Mouse (Mus musculus) cerebellum, adult 2 months (tissue): Measurements from ENCODE around the gene Ginm1. TPM values are rescaled to one million over a fixed set of nuclear protein-coding genes. Genes with fewer than 3 reads are reported as not detected.

Experiments
- DNase-seq, 2 experiments: peaks; one replicate each; pipeline ENCODE4 v3.0.0; 2021
- H3K27ac ChIP-seq: fragments of 200-500 bp; 2 replicates; pipeline ENCODE4 v1.5.1; 2012; ENCODE audit warnings: low read length, control low read depth, inconsistent platforms; ENCODE audit not compliant: insufficient read depth
- H3K27me3 ChIP-seq: fragments of 200-500 bp; 2 replicates; pipeline ENCODE4 v1.6.1; 2012; ENCODE audit warnings: inconsistent platforms, mild to moderate bottlenecking, low read length, moderate library complexity; ENCODE audit not compliant: control insufficient read depth, insufficient read depth
- H3K4me1 ChIP-seq: fragments of 200-500 bp; 2 replicates; pipeline ENCODE4 v1.6.1; 2011; ENCODE audit warnings: low read length; ENCODE audit not compliant: control insufficient read depth, insufficient read depth
- H3K4me3 ChIP-seq: fragments of 200-500 bp; replicated peaks from 2 replicates; pipeline ENCODE3; 2011; ENCODE audit warnings: mild to moderate bottlenecking, low read depth, low read length, control low read depth; ENCODE audit not compliant: insufficient read depth
- CTCF ChIP-seq: fragments of 200-500 bp; IDR thresholded peaks from 2 replicates; pipeline ENCODE4 v1.5.1; 2011; ENCODE audit warnings: low read depth, mild to moderate bottlenecking, control low read depth, low read length, moderate library complexity, borderline replicate concordance; ENCODE audit not compliant: insufficient read depth
- POLR2A ChIP-seq: fragments of 200-500 bp; IDR thresholded peaks from 2 replicates; pipeline ENCODE4 v1.6.1; 2011; ENCODE audit warnings: low read length, control low read depth, borderline replicate concordance; ENCODE audit not compliant: insufficient read depth
- WGBS: fragments of 180-500 bp; shearing (Covaris S2); methylation state at CpG from one replicate; pipeline ENCODE4 v1.1.7; 2018; 5-methylcytosine and 5-hydroxymethylcytosine counted together
- polyA plus RNA-seq: library from polyadenylated mRNA; depleted of rRNA; stranded (reverse); fragments of >200 nt; gene quantifications from 2 replicates; pipeline ENCODE4 v1.2.3, GENCODE M21; 2012; rRNA removed

Ginm1 gene
- 27.6 and 34.1 TPM in 2 replicates for polyA plus RNA-seq

- Histone ChIP-seq H3K27me3 (no peaks in the 10 kb centered on the region), H3K4me3 (peak within 1 kb of the TSS; percentile 96), H3K4me1 (peaks cover 3% of the 10 kb centered on the region), H3K27ac (peak within 1 kb of the TSS; percentile 69)
- peak; percentile 90 to 91 for DNase-seq
- TF ChIP-seq CTCF: no peak
- peak; percentile 98 for TF ChIP-seq POLR2A
- under 1% methylated on average over 52 of the region's 52 CpGs for WGBS
Measured at GRCm38 (mm10) chr10:7792751-7793385, at the start of gene Ginm1, which contains the start of gene Ppil4. Gene Ginm1, minus strand, starts transcription at chr10:7792824. Gene Ppil4, plus strand, starts transcription at chr10:7792891.

- H3K27ac ChIP-seq: no peak overlapping the region
- TF ChIP-seq CTCF: no peak
- TF ChIP-seq POLR2A: no peak
- DNase-seq: peak in 1 of 2 experiments; percentile 14
Measured at GRCm38 (mm10) chr10:7841571-7842080, 49.0 kb upstream of the Ginm1 start.

GRCm38 (mm10) chr10:7840785-7841184 lies 48.2 kb upstream of the Ginm1 start:
- no peak for TF ChIP-seq POLR2A
- no peak for TF ChIP-seq CTCF
- DNase-seq: no peak
- Histone ChIP-seq H3K27me3 (no peaks in the 10 kb centered on the region), H3K4me1 (peaks cover 9% of the 10 kb centered on the region), H3K4me3 (no peak overlapping the region), H3K27ac (no peak overlapping the region)
- 69% methylated on average over 3 of the region's 3 CpGs for WGBS

More at GRCm38 (mm10) chr10:7841571-7842080, 49.0 kb upstream of the Ginm1 start:
- Histone ChIP-seq H3K4me1 (peaks cover 9% of the 10 kb centered on the region), H3K4me3 (no peak overlapping the region), H3K27me3 (no peaks in the 10 kb centered on the region)
- WGBS: 42% methylated on average over 14 of the region's 14 CpGs

- TF ChIP-seq POLR2A (no peak), CTCF (no peak)
- Histone ChIP-seq H3K4me3 (no peak overlapping the region), H3K27me3 (no peaks in the 10 kb centered on the region), H3K4me1 (peaks cover 9% of the 10 kb centered on the region), H3K27ac (no peak overlapping the region)
- no peak for DNase-seq
- WGBS: 94% methylated on average over 2 of the region's 2 CpGs
Measured at GRCm38 (mm10) chr10:7840353-7840733, 47.7 kb upstream of the Ginm1 start.

- Histone ChIP-seq H3K27me3 (no peaks in the 10 kb centered on the region), H3K27ac (no peak overlapping the region), H3K4me1 (peaks cover 9% of the 10 kb centered on the region), H3K4me3 (peak overlapping the region; percentile 12)
- WGBS: 13% methylated on average over 22 of the region's 22 CpGs
- DNase-seq: peak; percentile 46 to 53
- TF ChIP-seq CTCF (no peak), POLR2A (no peak)
Measured at GRCm38 (mm10) chr10:7839551-7840352, 47.1 kb upstream of the Ginm1 start.

GRCm38 (mm10) chr10:7838874-7839421 lies 46.3 kb upstream of the Ginm1 start:
- no peak for DNase-seq
- Histone ChIP-seq H3K27ac (no peak overlapping the region), H3K4me3 (no peak overlapping the region), H3K27me3 (no peaks in the 10 kb centered on the region), H3K4me1 (peaks cover 9% of the 10 kb centered on the region)
- no peak for TF ChIP-seq CTCF
- TF ChIP-seq POLR2A: no peak
- WGBS: 55% methylated on average over 5 of the region's 5 CpGs

- no peak overlapping the region for H3K4me3 ChIP-seq
- peaks cover 9% of the 10 kb centered on the region for H3K4me1 ChIP-seq
- whole genome bisulfite sequencing: 79% methylated on average over 8 of the region's 8 CpGs
- DNase-seq: no peak
- no peaks in the 10 kb centered on the region for H3K27me3 ChIP-seq
- no peak overlapping the region for H3K27ac ChIP-seq
- TF ChIP-seq POLR2A (no peak), CTCF (no peak)
Measured at GRCm38 (mm10) chr10:7838036-7838435, 45.4 kb upstream of the Ginm1 start.
